Mouse (Mus musculus) gastrocnemius, adult 8-10 months (tissue): ENCODE data around the gene Eif1b. TPM values are rescaled to one million over a fixed set of nuclear protein-coding genes. Genes with fewer than 3 reads are reported as not detected.

ENCODE experiments used
- DNase-seq, 2 experiments: peaks; one replicate each; pipeline ENCODE4 v3.0.0; 2022; ENCODE audit warnings: low spot score in 2 of 2
- total RNA-seq, 4 experiments: library from RNA; stranded (reverse); gene quantifications; 2 replicates each; pipeline ENCODE4 v1.2.4; 2022

The Eif1b gene
- 10 to 100 TPM; 38.4 to 44.6 (median 42.4) TPM for total RNA-seq

DNA sequence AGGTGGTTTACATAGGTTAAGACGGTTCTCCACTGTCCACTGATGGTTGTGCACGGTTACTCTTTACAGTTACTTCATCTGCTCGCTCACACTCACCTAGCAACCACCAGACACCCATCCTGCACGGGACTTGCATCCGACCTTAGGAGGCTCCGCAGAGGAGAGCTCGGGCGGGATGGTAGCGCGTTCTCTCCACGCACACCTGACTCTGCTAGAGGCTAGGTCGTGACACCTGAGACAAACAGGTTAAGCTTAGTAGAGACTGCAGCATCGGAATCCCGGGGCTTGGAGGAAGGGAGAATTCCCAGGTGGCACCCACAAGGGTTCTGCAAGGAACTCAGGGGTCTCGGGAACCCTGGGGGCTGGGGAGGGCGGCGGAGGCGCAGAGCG lies at the start of gene Eif1b:
Gene Eif1b (plus strand): TSS at position 223 of the 390 bp plus-strand sequence.
- no peak for DNase-seq

DNA sequence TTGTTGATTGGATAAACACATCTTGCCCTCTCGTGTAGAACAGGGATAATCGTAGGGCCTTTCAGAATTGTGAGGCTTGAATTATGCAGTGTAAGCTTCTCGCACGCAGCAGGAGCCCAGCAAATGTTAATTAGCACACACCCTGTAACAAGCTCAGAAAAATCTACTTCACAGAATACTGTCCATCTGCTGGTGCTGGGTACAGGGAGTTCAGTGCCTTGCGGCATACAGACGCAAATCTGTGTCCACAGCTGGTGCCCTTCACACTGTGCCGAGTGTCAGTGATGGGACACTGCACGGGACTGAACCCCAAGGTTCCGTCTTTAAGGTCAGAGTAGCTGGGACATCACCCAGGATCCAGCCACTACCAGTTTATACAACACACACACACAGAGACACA lies 47.4 kb upstream of the Eif1b start:
- no peak for DNase-seq

DNA sequence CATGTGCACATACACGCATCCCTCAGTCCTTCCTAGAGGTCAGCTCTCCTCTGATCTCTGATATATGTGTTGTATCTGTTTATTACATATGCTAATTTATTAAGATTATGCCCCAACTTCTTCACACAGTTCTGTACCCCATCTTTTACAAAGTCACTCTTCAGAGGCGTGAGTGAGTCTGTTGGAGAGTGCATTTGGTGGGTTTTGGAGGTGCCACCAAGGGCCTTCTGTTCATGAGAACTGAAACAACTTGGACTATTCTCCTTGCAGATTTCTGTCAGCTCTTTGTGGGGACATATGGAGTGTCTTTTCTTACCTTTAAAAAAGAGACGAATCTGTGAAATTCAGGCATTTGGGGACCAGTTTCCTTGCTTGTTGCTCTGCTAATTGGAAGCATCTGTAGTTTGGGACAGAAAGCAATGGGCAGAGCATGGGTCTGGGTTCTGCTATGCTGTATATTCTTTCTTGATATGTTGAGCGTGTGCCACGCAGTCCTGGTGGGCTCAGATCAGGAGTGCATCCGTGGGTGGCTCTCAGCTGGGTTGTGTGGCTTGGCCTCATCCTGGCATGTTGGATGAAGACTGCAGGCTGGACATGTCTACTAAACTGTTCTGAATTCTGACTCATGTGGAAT lies 42.2 kb upstream of the Eif1b start:
- DNase-seq: no peak

DNA sequence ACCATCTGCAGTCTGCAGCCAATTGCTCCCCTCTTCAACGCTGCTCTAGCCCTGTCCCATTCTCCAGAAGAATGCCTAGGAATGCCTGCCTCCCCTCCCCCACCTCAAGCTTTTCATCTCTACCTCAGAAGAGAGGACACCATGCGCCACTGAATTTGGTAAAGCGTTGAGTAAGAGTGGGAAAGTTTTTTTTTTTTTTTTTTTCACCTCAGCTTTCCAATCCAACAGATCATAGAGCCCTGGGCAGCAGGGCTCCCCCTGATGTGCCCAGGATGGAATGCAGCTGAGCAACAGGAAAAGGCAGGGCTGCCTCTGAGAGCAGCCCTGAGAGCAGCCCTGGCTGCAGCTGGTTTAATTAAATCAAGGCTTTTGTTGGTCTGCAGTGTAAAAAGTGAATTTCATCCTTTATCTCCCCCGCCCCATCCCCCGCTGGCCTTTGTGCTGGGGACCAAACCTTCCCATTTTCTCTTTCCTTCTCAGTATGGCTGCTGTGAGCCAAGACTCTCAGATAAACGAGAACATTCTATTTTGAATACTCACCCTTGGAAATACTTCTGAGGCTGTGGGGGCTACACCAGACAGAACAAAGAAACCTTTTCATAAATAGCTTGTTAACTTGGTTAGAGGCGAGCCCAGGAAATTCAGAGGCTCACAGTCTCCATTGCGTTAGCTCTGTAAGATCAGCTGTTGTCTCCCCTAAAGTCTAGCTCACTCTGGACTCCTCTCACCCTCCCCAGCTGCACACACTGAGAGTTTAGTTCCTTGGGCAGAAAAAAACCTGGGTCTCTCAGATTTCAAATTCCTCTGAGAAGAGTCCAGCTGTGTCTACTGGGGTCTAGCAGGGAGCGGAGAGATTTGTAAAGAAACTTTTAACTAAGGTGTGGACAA lies 36.0 kb upstream of the Eif1b start:
- DNase-seq: no peak

DNA sequence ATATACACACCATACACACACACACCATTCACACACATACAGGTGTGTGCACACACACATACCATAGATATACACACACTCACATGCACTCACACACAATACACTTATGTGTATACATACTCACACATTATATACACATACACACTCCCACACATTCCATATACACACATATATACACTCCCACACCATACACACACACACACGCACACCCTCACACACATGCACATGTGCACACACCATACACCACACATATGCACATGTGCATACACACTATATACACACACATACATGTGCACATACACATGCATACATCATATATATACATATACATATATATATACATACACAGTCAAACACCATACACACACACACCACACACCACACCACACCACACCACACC lies 21.6 kb upstream of the Eif1b start:
- DNase-seq: no peak

DNA sequence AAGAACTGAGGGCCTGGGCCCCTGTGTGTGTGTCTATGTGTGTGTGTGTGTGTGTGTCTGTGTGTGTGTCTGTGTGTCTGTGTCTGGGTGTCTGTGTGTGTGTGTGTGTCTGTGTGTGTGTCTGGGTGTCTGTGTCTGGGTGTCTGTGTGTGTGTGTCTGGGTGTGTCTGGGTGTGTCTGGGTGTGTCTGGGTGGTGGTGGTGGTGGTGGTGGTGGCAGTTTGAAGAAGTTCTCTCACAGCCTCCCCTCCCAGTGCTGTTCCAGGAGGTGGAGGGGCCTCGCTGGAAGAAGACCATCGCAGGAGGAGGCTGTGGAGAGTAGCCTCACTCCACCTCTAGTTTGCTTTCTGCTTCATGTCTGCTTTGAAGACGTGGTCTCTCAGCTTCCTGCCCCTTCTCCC lies 10.4 kb upstream of the Eif1b start:
- DNase-seq: no peak

DNA sequence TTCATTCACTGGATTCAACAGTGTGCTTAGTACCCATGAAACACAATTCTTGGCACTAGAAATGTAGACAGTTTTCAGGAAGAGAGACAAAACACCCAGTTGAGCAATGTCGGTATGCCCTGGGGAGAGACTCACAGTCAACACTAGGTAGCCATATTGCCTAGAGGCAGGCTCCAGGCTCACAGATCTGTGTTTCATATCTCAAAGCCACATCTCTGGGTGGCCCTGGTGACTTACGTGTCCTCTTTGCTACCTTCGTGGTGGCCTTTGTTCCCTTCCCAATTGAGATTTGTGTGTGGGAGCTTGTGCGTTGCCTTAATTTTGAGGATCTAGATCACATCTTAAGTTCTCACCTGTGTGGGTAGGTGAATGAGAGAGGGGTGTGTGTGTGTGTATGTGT lies 9.7 kb upstream of the Eif1b start:
- no peak for DNase-seq

DNA sequence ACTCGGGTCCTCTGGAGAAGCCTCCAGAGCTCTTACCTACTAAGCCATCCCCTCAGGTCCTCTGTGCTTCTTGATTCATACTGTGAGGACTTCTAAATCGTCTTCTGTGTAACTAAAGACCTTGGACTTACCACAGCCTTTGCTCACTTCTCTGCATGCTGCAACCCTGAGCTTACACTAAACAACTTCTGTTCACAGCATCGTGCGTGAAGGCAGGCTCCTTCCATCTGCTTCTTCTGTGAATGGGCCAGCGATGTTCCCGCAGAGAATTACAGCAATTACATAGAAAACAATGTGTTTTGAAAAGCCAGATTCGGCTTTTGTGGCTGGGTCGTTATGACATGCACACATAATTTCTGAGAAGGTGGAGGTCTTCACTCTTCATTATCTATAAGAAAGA lies 8.9 kb upstream of the Eif1b start:
- DNase-seq: no peak

DNA sequence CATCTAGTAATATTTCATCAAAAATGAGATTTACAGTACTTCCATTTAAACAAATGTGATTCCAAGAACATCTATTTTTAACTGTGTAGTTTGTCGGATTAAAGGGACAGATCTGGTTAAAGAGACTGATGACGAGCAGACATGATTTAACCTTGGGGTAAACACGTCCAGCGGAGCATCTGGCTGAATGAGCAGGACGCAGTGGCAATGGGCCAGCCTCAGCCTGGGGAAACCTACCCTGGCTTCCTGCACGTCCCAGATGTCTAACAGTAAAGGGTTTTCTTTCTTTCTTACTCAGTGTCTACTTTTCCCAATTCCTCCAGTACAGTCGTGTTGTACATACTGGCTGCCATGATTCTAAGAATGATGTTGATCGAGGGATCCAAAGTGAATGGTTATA lies 5.0 kb upstream of the Eif1b start:
- no peak for DNase-seq

DNA sequence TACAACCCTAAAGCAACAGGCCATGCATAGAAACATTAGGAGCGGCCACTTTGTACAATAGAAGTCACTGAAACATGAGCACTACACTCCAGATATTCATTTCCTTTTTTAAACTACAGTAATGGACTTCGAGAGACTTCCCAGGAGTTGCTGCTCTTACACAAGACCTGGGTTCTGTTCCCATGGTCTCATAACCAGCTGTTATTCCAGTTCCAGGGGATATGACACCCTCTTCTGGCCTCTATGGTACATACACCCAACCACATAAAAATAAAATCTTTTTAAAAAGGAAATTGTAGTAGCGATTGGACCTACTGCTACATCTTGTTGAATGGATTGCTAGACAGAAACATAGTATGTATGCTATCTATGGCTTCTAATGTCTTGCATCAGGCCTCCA lies 523 bp upstream of the Eif1b start:
- DNase-seq: no peak

DNA sequence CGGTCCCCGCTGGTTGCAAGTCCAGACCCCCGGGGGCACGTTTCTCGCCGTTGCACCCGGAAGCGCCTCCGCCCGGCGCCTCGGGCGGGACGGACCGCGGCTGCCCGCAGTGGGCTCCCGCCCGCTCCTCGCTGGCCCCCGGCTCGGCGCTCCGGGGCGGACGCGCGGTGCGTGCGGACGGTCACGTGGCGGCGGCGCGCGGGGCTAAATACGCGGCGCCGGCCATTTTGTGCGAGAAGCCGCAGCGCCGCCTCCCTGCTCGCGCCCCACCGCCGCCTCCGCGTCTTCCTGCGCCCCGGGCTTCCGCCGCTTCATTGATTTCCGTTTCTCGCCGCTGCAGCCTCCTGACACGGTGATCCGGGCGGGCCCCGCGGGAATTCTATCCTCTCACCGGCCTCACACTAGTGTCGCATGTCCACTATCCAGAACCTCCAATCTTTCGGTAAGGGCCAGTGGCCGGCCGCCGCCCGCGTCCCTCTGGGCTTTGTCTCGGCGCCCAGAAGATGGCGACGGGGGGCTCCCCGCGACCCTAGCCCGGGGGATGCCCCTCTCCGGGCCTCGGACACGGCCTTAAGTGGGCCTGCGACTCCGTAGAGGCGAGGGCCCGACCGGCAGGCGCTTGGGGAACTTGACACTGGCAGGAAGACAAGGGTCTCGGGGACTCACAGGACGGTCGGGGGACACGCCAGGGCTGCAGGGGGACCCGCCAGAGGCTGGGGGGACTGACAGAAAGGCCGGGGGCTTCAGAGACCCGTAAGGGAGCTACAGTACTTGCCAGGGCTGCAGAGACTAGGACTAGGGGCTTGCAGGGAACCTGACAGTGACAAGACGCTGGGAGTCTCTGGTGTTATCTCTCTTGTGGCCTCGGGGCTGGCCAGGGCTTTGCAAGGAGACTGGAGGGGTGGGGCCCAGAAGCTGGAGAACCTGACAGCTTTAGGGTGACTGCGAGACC lies 644 bp downstream of the Eif1b start:
- DNase-seq: peak; percentile 54 to 72

DNA sequence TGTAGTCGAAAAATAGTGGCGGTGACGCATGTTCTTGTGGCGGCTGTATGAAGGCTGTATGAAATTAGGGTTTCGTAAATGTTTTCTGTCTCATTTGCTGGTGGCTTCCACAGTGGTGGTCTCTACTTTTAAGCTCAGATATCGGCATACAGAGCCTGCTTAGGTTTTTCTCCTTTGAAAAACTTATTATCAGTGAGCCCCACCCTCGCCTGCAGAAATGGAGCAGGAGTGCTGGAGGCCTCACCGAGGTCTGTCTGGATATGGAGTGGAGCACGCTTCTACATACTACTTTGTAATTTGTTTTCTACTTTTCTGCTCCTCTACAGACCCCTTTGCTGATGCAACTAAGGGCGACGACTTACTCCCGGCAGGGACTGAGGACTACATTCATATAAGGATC lies 1.7 kb downstream of the Eif1b start:
- DNase-seq: no peak

DNA sequence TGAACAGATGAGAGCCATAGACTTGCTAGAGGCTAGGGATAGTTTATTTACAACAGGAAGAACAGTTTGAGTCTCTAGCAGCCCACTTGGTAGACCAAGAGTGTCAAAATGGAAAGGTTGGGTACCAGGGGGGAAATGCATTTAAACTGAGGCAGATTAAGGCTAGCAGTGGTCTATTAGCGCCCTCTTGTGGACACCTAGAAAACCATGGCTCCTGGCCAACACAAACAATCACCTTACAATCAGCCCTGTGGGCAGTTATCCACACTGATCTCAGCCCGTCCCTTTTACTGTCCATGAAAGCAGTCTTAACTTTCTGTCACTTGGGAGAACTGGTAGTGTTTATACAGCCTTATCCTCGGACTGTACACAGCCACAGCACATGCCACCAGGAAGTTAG lies 4.7 kb downstream of the Eif1b start:
- peak; percentile 31 to 33 for DNase-seq

DNA sequence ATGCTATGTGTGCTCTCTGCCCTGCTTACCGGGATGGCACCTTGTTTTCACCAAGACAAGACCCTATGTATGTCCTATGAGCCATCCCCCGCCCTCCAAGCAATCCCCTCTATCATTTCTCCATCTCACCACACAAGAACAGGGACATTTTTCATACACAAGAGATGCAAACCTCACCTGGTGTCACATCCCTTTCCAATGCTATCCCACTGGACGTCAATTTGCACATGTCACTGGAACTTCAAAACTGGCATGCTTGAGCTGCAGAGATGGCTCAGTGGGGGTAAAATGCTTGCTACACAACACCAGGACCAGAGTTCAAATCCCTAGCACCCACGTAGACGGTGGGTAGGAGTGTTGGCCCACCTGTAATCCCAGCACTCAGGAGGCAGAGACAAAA lies 6.0 kb downstream of the Eif1b start:
- no peak for DNase-seq

DNA sequence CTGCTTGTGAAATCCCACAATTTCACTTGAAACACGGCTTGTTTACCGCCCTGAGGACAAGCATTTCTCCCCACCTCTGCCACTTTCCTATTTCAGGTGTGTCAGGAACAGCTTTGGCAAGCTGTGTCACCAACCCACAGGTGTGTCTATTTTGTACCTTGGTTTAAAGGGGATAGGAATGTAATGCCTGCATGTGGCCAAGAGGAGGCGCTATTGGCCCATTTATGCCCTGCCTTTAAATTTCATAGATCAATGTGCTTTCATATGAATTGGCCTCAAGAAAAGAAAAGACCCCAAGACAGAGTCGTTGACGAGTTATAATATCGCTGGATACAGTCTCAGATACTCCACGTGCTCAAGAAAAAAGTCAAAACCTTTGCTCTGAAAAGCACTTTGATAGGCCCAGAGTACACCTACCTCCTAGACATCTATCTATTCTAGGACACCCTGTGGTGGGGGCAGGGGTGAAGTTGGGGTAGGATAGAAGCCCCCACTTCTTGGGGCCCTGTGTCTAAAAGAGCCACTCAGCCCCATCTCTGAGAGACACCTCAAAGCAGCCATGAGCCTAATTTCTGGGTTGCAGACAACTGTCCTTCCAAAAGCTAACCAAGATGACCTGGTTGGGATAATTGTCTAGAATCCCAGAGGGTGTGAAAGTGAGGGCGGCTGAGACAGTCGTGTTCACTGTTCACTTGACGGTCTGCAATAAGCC lies 9.3 kb downstream of the Eif1b start:
- no peak for DNase-seq

DNA sequence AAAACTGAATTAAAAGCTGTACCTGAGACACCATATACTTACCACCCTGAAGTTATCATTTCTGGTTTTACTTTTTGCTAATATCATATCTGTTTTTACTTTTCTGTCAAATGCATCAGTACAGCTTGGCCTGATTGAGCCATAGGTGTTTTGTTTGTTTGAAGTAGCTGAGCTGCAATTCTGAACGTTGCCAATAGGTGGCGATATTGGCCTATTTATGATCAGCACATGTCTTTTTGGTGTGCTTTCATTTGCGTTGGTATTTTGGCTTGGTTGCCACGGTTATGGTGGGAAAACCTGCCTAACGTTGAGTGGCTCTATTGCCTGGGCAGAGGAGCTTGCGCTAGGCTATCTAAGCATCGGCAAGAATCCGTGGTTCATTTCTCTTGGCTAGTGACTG lies 10.0 kb downstream of the Eif1b start:
- DNase-seq: peak; percentile 38 to 40

DNA sequence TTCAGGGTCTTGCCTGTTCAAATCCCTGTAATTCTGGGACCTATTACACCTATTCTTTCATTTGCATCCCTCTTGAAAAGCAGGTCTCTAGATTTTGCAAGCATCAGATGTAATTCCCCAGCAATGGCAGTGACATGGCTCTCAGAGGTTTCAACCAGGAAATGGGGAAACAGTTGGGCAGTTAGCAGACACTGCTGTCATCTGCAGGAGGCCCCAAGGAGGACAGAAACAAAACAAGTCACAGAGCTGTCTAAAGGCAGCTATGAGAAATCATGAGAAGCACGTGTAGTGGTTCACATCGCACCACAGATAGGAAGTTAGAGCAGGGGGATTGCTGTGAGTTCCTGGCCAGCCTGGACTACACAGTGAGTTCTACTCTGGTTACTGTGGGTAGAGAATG lies 12.4 kb downstream of the Eif1b start:
- no peak for DNase-seq

DNA sequence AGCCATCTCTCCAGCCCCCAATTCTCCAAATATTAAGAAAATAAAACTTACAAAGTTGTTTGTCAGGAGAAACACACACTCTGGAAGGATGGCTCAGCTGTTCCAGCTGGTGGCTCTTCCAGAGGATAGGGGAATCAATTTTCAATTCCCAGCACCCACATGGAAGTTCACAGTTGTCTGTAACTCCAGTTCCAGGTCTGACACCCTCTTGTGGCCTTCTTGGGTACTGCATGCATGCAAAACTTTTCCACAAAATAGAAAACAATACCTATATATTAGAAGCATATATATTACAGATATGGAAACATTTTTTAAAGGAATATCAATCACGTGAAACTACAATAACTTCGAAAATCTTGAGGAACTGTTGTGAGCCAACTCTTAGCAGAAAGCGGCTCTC lies 19.7 kb downstream of the Eif1b start:
- no peak for DNase-seq

DNA sequence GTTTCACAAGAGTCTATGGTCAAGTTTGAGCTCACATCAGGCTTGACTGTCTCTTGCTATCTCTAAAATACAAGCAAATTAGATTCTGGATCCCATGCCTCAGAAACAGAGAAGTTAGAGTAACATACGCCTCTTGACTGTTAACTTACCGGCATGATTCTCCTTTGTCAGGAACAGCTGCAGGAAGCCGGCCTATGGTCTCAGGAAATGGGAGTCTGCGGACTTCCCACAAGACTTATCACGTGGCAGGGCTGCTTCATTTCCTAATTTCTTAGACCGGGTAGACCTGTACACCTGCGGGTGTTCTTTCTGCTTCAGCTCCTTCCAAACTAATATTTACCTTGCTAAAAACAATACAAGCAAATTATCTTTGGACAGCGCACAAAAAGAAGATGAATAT lies 24.7 kb downstream of the Eif1b start:
- DNase-seq: no peak

DNA sequence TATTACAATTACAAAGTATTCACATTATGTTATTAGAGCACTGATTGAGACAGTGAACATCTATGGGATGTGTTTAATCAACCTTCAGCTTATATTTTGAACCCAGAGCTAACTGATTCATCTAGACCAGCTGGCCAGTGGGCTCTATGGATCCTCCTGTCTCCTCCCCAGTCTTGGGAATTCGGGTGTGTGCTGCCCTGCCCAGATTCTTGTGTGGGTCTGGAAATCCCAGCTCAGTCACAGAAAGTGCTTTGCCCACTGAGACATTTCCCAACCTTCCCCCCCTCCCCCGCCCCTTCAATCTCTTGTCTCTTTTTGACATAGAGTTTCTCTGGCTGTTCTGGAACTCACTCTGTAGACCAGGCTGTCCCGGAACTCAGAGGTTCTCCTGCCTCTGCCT lies 26.9 kb downstream of the Eif1b start:
- no peak for DNase-seq

DNA sequence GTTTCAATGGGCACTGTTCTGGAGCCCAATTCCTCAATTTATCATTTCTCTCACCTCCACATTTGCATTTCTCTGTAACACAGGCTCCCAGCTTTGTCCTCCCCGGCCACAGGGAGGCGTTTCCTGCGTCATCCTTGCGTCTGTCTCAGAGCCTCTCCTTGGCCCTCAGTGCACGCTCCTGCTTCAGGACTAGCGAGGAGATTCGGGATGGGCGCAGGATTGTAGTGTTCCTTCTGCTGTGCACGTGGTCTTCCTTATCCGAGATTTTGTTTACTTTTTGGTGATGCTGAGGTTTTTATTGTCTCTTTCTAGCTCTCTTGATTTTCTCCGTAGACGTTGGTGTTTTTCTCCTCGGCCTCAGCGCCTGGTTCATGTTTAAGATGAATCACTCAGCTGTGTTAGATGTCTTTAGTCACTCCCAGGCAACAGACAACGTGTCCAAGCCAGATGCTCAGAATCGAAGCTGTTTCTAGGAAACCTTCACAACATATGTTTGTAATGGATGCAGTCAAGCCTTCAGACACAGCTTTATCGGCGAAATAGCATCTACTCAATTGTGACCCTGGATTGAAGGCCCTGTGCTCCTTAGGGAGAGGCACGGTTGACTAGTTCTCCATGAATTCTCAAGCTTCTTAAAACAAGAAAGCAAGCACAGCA lies 27.6 kb downstream of the Eif1b start:
- no peak for DNase-seq
